8 mouse cellular contexts compared by ENCODE assay signal in the genomic region with DNA sequence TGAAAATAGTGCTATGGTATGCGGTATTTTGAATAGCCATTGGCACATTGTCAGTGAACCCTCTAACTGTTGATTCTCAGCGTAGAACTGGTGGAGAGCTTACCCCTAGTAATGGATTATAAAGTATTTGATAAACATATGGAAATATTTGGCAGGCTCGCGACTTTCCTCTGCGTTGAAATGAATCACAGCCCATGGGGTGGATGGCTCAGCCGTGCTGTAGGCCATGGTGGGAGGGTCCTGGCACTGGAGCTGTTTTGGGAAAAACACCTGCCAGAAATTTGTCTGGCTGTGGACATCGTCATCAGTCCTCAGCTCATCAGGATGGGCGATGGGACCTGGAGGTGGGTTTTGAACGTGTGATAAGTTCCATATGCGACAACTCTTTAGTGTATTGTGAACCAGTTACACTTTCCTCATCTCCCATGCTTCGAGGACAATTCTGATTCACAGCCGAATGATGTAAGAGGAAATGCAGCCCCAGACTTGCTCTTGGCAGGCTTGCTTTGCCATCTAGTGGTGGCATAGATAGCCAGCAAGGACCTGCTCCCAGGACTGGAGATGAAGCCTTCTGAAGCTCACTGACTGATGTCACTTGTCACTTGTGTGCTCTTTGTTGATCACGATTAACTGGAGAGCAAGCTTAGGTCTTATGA. TPM values are rescaled to one million over a fixed set of nuclear protein-coding genes. Genes with fewer than 3 reads are reported as not detected.
DNase-seq lines count a peak whose midpoint lies in the region; ATAC-seq and TF ChIP-seq lines count a peak whose summit lies in the region.

No protein-coding gene starts in this region.

- ATAC-seq in cerebellum, adult (ENCODE audit: insufficient number of reproducible peaks, low FRiP score, low TSS enrichment): peak; percentile 91
- ATAC-seq in forebrain, embryonic 15.5 days (replicated peaks): peak; percentile 83
- ATAC-seq in lung, embryonic 14.5 days (ENCODE audit: insufficient read depth): peak; percentile 84

- H3K4me2 ChIP-seq in forebrain, embryonic 15.5 days (replicated peaks): no peak overlapping the region
- peak overlapping the region; percentile 31; the same call in 1 of the 2 replicates for H3K4me2 ChIP-seq in lung, embryonic 14.5 days

- no peaks in the 10 kb centered on the region for H3K36me3 ChIP-seq in forebrain, embryonic 15.5 days
- no peaks in the 10 kb centered on the region for H3K36me3 ChIP-seq in lung, embryonic 14.5 days (ENCODE audit: insufficient read depth)

- no peak overlapping the region for H3K4me3 ChIP-seq in forebrain, embryonic 15.5 days
- no peak overlapping the region for H3K4me3 ChIP-seq in lung, embryonic 14.5 days (ENCODE audit: low read depth, low read length)

- peaks cover 13% of the 10 kb centered on the region for H3K4me1 ChIP-seq in forebrain, embryonic 15.5 days
- H3K4me1 ChIP-seq in lung, embryonic 14.5 days (ENCODE audit: insufficient read depth): peaks cover 6% of the 10 kb centered on the region

- no peak overlapping the region for H3K9ac ChIP-seq in forebrain, embryonic 15.5 days (replicated peaks)
- no peak overlapping the region for H3K9ac ChIP-seq in lung, embryonic 14.5 days

- DNase-seq in ES-CJ7 (ENCODE audit: low read depth, low spot score): peak; percentile 82
- DNase-seq in heart, postnatal 4 days: peak; percentile 74
- DNase-seq in layer of hippocampus, adult 18-20 months (ENCODE audit: low spot score in 2 of 2): peak; percentile 75 to 93
- peak; percentile 92 for DNase-seq in lung, embryonic 14.5 days
- peak; percentile 60 for DNase-seq in ovary, postnatal 36 days (ENCODE audit: low spot score)
- DNase-seq in yolk sac, embryonic 10.5 days (ENCODE audit: low spot score): peak; percentile 23

- peak; percentile 95 for TF ChIP-seq CTCF in lung, embryonic 14.5 days (IDR thresholded peaks at IDR 0.05; ENCODE audit: low read depth)

- 30% methylated on average over 13 of the region's 13 CpGs for whole genome bisulfite sequencing in forebrain, embryonic 15.5 days
- WGBS in lung, embryonic 14.5 days: 14% methylated on average over 13 of the region's 13 CpGs

- H3K27ac ChIP-seq in forebrain, embryonic 15.5 days (replicated peaks): no peak overlapping the region
- no peak overlapping the region for H3K27ac ChIP-seq in lung, embryonic 14.5 days (ENCODE audit: low read depth)

- H3K27me3 ChIP-seq in forebrain, embryonic 15.5 days: no peaks in the 10 kb centered on the region
- peaks cover 3% of the 10 kb centered on the region; the same call in 1 of the 2 replicates for H3K27me3 ChIP-seq in lung, embryonic 14.5 days (ENCODE audit: insufficient read depth, low read length)

- no peaks in the 10 kb centered on the region for H3K9me3 ChIP-seq in forebrain, embryonic 15.5 days
- no peaks in the 10 kb centered on the region for H3K9me3 ChIP-seq in lung, embryonic 14.5 days (ENCODE audit: low read depth, low read length)

RNA-seq across cellular contexts. Expression of a gene that starts 2.6 kb away (rescaled TPM):
- polyA plus RNA-seq in forebrain, embryonic 15.5 days (2015; fragmentation: Nextera tagmentation; extraction: Ambion mirVana): 0.78 and 1.1 TPM in 2 replicates
- total RNA-seq in heart, postnatal 4 days (2021): 1 to 10 TPM; 6.6 to 7.7 TPM
- total RNA-seq in layer of hippocampus, adult 18-20 months (2021): 1 to 10 TPM; 4.9 to 5.0 TPM
- polyA plus RNA-seq in lung, embryonic 14.5 days (2014; fragmentation: Nextera tagmentation; extraction: Ambion mirVana): 42.5 and 46.1 TPM in 2 replicates

RNA-seq across cellular contexts. Expression of a gene that starts 50.3 kb away (rescaled TPM):
- 16.3 and 20.2 TPM in 2 replicates for polyA plus RNA-seq in forebrain, embryonic 15.5 days (2015; fragmentation: Nextera tagmentation; extraction: Ambion mirVana)
- total RNA-seq in heart, postnatal 4 days (2021): 10 to 100 TPM; 42.5 to 46.4 TPM
- total RNA-seq in layer of hippocampus, adult 18-20 months (2021): 10 to 100 TPM; 61.0 to 63.2 TPM
- polyA plus RNA-seq in lung, embryonic 14.5 days (2014; fragmentation: Nextera tagmentation; extraction: Ambion mirVana): 27.4 and 28.8 TPM in 2 replicates

Comparison
In these comparisons a context has a peak if more than half of its experiments do, and no peak if none do; other contexts are left out.
1. DNase-seq: peak in every context shown above with its lines; median percentile 92 in lung, embryonic 14.5 days; 84 in layer of hippocampus, adult 18-20 months; 82 in ES-CJ7; 74 in heart, postnatal 4 days; 60 in ovary, postnatal 36 days; 23 in yolk sac, embryonic 10.5 days.